Mouse (Mus musculus) hindbrain, embryonic 12.5 days (tissue): Measurements from ENCODE around the gene Sgca. TPM values are rescaled to one million over a fixed set of nuclear protein-coding genes. Genes with fewer than 3 reads are reported as not detected.
A peak's percentile ranks its signal among the peaks of the same experiment; 100 is the strongest.

ENCODE experiments used
- ATAC-seq: fragments of 200-750 bp; cut with Nextera tagmentation; 2 replicates; pipeline ENCODE4 v1.8.0; 2017; ENCODE audit warnings: moderate TSS enrichment; ENCODE audit not compliant: low FRiP score
- H3K27ac ChIP-seq: fragments of 300-500 bp; sonication (generic); 2 replicates; pipeline ENCODE4 v1.5.1; 2016; ENCODE audit warnings: mild to moderate bottlenecking
- H3K27me3 ChIP-seq: fragments of 300-500 bp; sonication (generic); 2 replicates; pipeline ENCODE4 v1.6.1; 2016; ENCODE audit warnings: mild to moderate bottlenecking
- H3K36me3 ChIP-seq: fragments of 300-500 bp; sonication (generic); 2 replicates; pipeline ENCODE4 v1.6.1; 2016; ENCODE audit warnings: mild to moderate bottlenecking
- H3K4me1 ChIP-seq: fragments of 300-500 bp; sonication (generic); 2 replicates; pipeline ENCODE4 v1.6.1; 2016
- H3K4me2 ChIP-seq: fragments of 300-500 bp; sonication (generic); replicated peaks from 2 replicates; pipeline ENCODE4 v1.6.1; 2016; ENCODE audit warnings: mild to moderate bottlenecking
- H3K4me3 ChIP-seq: fragments of 300-500 bp; sonication (generic); 2 replicates; pipeline ENCODE4 v1.5.1; 2016; ENCODE audit warnings: mild to moderate bottlenecking
- H3K9ac ChIP-seq: fragments of 300-500 bp; sonication (generic); 2 replicates; pipeline ENCODE4 v1.6.1; 2016; ENCODE audit warnings: mild to moderate bottlenecking, moderate library complexity
- H3K9me3 ChIP-seq: fragments of 300-500 bp; sonication (generic); replicated peaks from 2 replicates; pipeline ENCODE4 v1.6.1; 2016; ENCODE audit warnings: mild to moderate bottlenecking
- WGBS: fragments of 180-500 bp; shearing (Covaris S2); methylation state at CpG from one replicate; pipeline ENCODE4 v1.1.7; 2016; 5-methylcytosine and 5-hydroxymethylcytosine counted together
- polyA plus RNA-seq: library from polyadenylated mRNA; unstranded; fragments of >200 nt; fragmentation: Nextera tagmentation; extraction: Ambion mirVana; gene quantifications from 2 replicates; pipeline ENCODE4 v1.2.1, GENCODE M21; 2016

The Sgca gene
- polyA plus RNA-seq, 1 experiment from 2014 or later: 0.43 TPM

DNA sequence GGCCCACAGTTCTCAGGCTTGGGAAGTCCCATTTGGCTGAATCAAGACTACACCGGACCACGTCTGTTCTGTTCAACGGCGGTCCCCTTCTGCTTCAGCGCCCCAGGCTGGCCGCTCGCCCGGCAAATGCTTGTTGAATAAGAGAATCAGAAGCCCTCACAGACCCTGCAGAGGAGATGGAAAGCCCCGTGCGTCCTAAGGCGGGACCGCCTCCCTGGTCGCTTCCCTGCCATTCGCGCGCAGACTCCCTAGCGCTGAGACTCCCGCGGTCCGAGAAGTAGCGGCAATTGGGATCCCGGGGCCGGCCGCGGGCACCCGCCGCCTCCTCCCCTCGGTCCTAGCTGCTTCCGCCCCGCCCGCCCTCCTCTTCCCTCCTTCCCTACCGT is 33.5 kb upstream of the Sgca start, which contains the start of gene Samd14:
Gene Samd14, plus strand, starts transcription at position 251 of the 386 bp plus-strand sequence.
- no peaks in the 10 kb centered on the region for H3K27me3 ChIP-seq
- H3K4me3 ChIP-seq: peak within 1 kb of the TSS; percentile 72
- peaks cover 22% of the 10 kb centered on the region for H3K36me3 ChIP-seq
- peak within 1 kb of the TSS; percentile 98 for H3K27ac ChIP-seq
- peak within 1 kb of the TSS; percentile 77 for H3K4me2 ChIP-seq
- H3K9ac ChIP-seq: peak within 1 kb of the TSS; percentile 95
- H3K4me1 ChIP-seq: peaks cover 72% of the 10 kb centered on the region
- WGBS: 0% methylated on average over 30 of the region's 32 CpGs
- H3K9me3 ChIP-seq: no peaks in the 10 kb centered on the region
- ATAC-seq: peak; percentile 76

DNA sequence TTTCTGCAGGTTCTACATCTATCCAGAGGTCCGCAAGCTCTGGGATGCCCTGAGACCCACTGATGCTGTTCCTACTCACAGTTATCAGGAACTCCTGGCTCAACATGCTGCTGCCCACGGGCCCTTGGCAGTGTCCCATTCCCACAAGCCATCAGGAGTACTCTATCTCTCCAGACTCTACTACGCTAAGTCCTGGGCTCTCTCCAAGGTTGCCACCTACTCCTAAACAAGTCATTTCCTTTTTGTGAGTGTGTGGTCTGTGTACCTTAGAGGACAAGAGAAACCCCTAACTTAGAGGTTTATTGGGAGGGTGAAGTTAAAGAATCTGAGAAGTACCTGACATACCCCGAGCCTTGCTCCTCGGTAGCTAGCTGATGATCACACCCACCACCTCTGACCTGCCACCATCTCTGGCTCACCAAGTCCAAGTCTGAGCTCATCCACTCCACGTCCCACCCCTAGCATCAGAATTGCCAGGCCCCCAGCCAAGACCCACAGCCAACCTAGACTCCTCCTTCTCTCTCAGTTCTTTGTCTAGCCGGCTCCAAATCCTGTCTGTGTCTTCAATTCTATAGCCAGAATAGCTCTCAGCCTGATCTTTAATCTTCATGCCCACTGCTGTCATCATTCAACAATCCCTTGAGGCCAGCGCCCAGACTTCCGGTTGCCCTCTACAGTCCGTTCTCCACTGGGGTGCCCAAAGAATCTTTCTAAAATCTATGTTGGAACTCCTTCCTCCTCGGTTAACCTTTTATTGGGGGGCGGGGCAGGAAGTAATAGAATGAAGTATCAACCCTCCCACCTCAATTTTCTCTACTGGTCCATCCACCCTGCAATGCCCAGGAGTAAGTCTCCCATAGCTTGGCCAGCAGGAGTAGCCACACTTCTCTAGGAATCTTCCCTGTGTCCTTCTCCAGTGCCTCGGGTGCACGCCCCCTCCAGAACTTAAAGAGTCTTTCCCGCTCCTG is 32.8 kb upstream of the Sgca start:
- WGBS: 39% methylated on average over 15 of the region's 15 CpGs
- peak overlapping the region; percentile 72 for H3K4me3 ChIP-seq
- H3K4me1 ChIP-seq: peaks cover 67% of the 10 kb centered on the region
- H3K9me3 ChIP-seq: no peaks in the 10 kb centered on the region
- H3K27ac ChIP-seq: peak overlapping the region; percentile 98
- H3K27me3 ChIP-seq: no peaks in the 10 kb centered on the region
- ATAC-seq: peak; percentile 22; the same call in 1 of the 2 replicates
- peak overlapping the region; percentile 95 for H3K9ac ChIP-seq
- peaks cover 19% of the 10 kb centered on the region for H3K36me3 ChIP-seq
- peak overlapping the region; percentile 77 for H3K4me2 ChIP-seq

DNA sequence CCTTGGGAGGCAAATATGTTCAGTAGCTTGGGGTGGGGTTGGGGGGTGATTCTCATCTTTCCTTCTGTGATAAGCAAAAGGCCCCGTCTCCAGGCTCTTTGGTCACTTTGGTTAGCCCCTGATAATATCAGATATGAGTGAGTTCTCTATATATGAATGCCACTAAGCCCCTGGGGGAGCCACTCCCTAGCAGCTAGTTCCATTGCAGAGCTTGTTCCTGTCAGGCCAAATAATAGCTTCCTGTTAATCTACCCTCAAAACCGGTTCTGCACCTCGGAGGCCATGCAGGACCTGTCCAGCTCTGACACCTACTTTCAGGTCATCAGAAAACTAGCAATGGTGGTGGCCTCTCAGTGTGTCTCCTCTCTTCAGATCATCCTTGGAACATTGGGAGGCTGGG is 31.3 kb upstream of the Sgca start:
- WGBS: 82% methylated on average over 3 of the region's 3 CpGs
- Histone ChIP-seq H3K36me3 (peaks cover 32% of the 10 kb centered on the region), H3K4me3 (no peak overlapping the region), H3K9me3 (no peaks in the 10 kb centered on the region), H3K27me3 (no peaks in the 10 kb centered on the region), H3K4me2 (peak overlapping the region; percentile 66; the same call in 1 of the 2 replicates), H3K4me1 (peaks cover 54% of the 10 kb centered on the region), H3K9ac (no peak overlapping the region; the same call in 1 of the 2 replicates), H3K27ac (peak overlapping the region; percentile 75; the same call in 1 of the 2 replicates)
- ATAC-seq: no peak

GRCm38 (mm10) chr11:95006525-95007219 is 30.5 kb upstream of the Sgca start:
- peak overlapping the region; percentile 35 for H3K4me3 ChIP-seq
- H3K27me3 ChIP-seq: no peaks in the 10 kb centered on the region
- WGBS: 2% methylated on average over 27 of the region's 27 CpGs
- peak overlapping the region; percentile 75 for H3K27ac ChIP-seq
- peak overlapping the region; percentile 61 for H3K9ac ChIP-seq
- H3K9me3 ChIP-seq: no peaks in the 10 kb centered on the region
- peak overlapping the region; percentile 66 for H3K4me2 ChIP-seq
- peak; percentile 53 for ATAC-seq
- H3K4me1 ChIP-seq: peaks cover 47% of the 10 kb centered on the region
- peaks cover 39% of the 10 kb centered on the region for H3K36me3 ChIP-seq

DNA sequence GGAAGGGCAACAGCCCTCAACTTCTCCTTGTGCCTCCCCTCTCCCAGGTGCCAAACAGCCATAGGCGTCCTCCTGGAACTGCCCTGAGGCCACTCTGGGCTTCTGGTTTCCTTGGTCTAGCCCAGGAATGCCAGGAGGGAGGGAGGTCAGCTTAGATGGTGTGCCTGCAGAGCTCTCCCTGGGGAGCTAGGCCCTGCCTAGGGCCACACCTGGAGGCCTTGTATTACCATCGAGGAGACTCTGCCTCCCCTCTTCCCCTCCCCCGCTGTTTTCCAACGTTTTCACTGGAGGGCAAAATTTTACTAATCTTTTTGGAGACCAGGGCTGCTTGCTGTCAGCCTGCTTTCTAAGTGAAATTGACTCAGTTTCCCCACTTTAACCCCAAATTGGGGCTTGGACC is 29.9 kb upstream of the Sgca start:
- H3K9me3 ChIP-seq: no peaks in the 10 kb centered on the region
- ATAC-seq: no peak; the same call in 1 of the 2 replicates
- H3K4me1 ChIP-seq: peaks cover 46% of the 10 kb centered on the region
- peak overlapping the region; percentile 66 for H3K4me2 ChIP-seq
- 33% methylated on average over 4 of the region's 4 CpGs for WGBS
- H3K4me3 ChIP-seq: peak overlapping the region; percentile 35
- H3K27ac ChIP-seq: peak overlapping the region; percentile 75
- H3K27me3 ChIP-seq: no peaks in the 10 kb centered on the region
- H3K36me3 ChIP-seq: peaks cover 43% of the 10 kb centered on the region
- 0 out of 2 replicates have a peak overlapping the region, but pooled peaks have one; percentile 5 for H3K9ac ChIP-seq

DNA sequence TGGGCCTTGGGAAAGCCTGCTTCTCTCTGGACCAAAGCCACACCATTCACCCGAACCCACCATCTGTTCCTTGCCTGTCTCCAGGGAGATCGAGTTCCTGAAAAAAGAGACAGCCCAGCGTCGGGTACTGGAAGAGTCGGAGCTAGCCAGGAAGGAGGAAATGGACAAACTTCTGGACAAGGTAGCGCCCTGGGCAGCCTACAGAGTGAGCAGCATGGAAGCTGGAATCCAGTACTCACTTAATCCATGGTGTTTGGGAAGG is 28.7 kb upstream of the Sgca start:
- ATAC-seq: no peak
- Histone ChIP-seq H3K27ac (peak overlapping the region; percentile 60), H3K9me3 (no peaks in the 10 kb centered on the region), H3K36me3 (peaks cover 48% of the 10 kb centered on the region), H3K9ac (0 out of 2 replicates have a peak overlapping the region, but pooled peaks have one; percentile 43), H3K4me2 (no peak overlapping the region), H3K27me3 (no peaks in the 10 kb centered on the region), H3K4me3 (no peak overlapping the region), H3K4me1 (peaks cover 55% of the 10 kb centered on the region)
- WGBS: 57% methylated on average over 6 of the region's 6 CpGs

- Histone ChIP-seq H3K4me2 (no peak overlapping the region), H3K27ac (peak overlapping the region; percentile 60), H3K36me3 (peaks cover 53% of the 10 kb centered on the region), H3K27me3 (no peaks in the 10 kb centered on the region), H3K9ac (peak overlapping the region; percentile 43; the same call in 1 of the 2 replicates), H3K4me1 (peaks cover 54% of the 10 kb centered on the region), H3K4me3 (no peak overlapping the region), H3K9me3 (no peaks in the 10 kb centered on the region)
- 88% methylated on average over 12 of the region's 12 CpGs for WGBS
- no peak for ATAC-seq
Observed at GRCm38 (mm10) chr11:95004136-95004936, 28.2 kb upstream of the Sgca start.

- H3K27ac ChIP-seq: no peak overlapping the region
- H3K9ac ChIP-seq: no peak overlapping the region
- no peaks in the 10 kb centered on the region for H3K9me3 ChIP-seq
- 92% methylated on average over 8 of the region's 8 CpGs for WGBS
- ATAC-seq: no peak
- H3K36me3 ChIP-seq: peaks cover 68% of the 10 kb centered on the region
- no peak overlapping the region for H3K4me3 ChIP-seq
- H3K4me2 ChIP-seq: no peak overlapping the region
- peaks cover 48% of the 10 kb centered on the region for H3K4me1 ChIP-seq
- no peaks in the 10 kb centered on the region for H3K27me3 ChIP-seq
Observed at GRCm38 (mm10) chr11:95002705-95003104, 26.6 kb upstream of the Sgca start.

- Histone ChIP-seq H3K9ac (peak overlapping the region; percentile 13; the same call in 1 of the 2 replicates), H3K4me1 (peaks cover 45% of the 10 kb centered on the region), H3K4me2 (no peak overlapping the region), H3K27me3 (no peaks in the 10 kb centered on the region), H3K4me3 (no peak overlapping the region), H3K36me3 (peaks cover 78% of the 10 kb centered on the region), H3K27ac (peak overlapping the region; percentile 30; the same call in 1 of the 2 replicates), H3K9me3 (no peaks in the 10 kb centered on the region)
- WGBS: 87% methylated on average over 21 of the region's 21 CpGs
- no peak for ATAC-seq
Observed at GRCm38 (mm10) chr11:95001584-95002347, 25.6 kb upstream of the Sgca start.

- peak overlapping the region; percentile 19; the same call in 1 of the 2 replicates for H3K4me2 ChIP-seq
- WGBS: 3% methylated on average over 8 of the region's 8 CpGs
- H3K27me3 ChIP-seq: no peaks in the 10 kb centered on the region
- H3K4me3 ChIP-seq: no peak overlapping the region
- ATAC-seq: peak; percentile 69
- H3K9me3 ChIP-seq: no peaks in the 10 kb centered on the region
- peaks cover 85% of the 10 kb centered on the region for H3K36me3 ChIP-seq
- peak overlapping the region; percentile 33; the same call in 1 of the 2 replicates for H3K9ac ChIP-seq
- H3K27ac ChIP-seq: peak overlapping the region; percentile 80
- H3K4me1 ChIP-seq: peaks cover 48% of the 10 kb centered on the region
Observed at GRCm38 (mm10) chr11:95001058-95001457, 24.9 kb upstream of the Sgca start.

DNA sequence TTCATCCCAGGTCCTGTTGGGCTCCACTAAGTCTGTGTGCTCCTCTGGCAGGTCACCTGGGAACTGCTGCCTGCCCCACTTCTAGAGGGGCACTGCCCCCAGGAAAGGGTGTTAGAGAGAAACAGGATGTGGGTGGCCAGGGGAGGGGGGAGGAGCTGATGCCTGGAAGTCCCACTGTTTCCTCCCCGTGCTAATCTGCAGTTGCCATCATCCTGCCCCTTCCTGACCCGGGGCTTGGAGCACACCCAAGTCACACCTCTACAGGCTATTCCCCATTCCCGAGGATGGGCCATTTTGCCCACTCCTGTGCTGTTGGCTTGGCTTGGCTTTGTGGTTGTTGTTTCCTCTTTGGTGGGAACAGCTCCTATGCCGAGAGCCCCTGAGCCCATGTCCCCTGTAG is 24.4 kb upstream of the Sgca start:
- peak; percentile 19 for ATAC-seq
- Histone ChIP-seq H3K27me3 (no peaks in the 10 kb centered on the region), H3K4me2 (no peak overlapping the region), H3K9ac (peak overlapping the region; percentile 15; the same call in 1 of the 2 replicates), H3K9me3 (no peaks in the 10 kb centered on the region), H3K4me3 (no peak overlapping the region), H3K36me3 (peaks cover 82% of the 10 kb centered on the region), H3K27ac (peak overlapping the region; percentile 80), H3K4me1 (peaks cover 48% of the 10 kb centered on the region)
- 35% methylated on average over 4 of the region's 4 CpGs for WGBS
